Mouse (Mus musculus) thymus, postnatal 36 days (tissue): ENCODE data around the gene Clcn3.
"Not testable (repeated sequence)": the region's sequence is repeated elsewhere in the genome, so short reads cannot be mapped to it uniquely, and the experiment has no call there.

Experiments used
- DNase-seq, 2 experiments: peaks; one replicate each; pipeline ENCODE4 v3.0.0; 2022; ENCODE audit warnings: mixed read lengths in 2 of 2

The Clcn3 gene

GRCm38 (mm10) chr8:60982701-60983687 lies at the start of gene Clcn3:
TSS of gene Clcn3 (minus strand) at chr8:60983300.
- peak; percentile 98 to 99 for DNase-seq

- DNase-seq = no peak
These were observed 13.4 kb upstream of the Clcn3 start for GRCm38 (mm10) chr8:60996468-60996867.

GRCm38 (mm10) chr8:60993639-60993986 lies 10.5 kb upstream of the Clcn3 start:
- DNase-seq = no peak

GRCm38 (mm10) chr8:60992910-60993638 lies 10.0 kb upstream of the Clcn3 start, which contains the start of gene Nek1:
TSS of gene Nek1 (plus strand) at chr8:60993195.
- peak; percentile 97 to 98 for DNase-seq

GRCm38 (mm10) chr8:60992561-60992909 lies 9.4 kb upstream of the Clcn3 start:
- DNase-seq = peak in 1 of 2 experiments; percentile 76

- not testable (repeated sequence) for DNase-seq
These were observed 1.3 kb upstream of the Clcn3 start for GRCm38 (mm10) chr8:60984260-60985010.

GRCm38 (mm10) chr8:60983688-60984079 lies 584 bp upstream of the Clcn3 start:
- peak; percentile 48 to 61 for DNase-seq

GRCm38 (mm10) chr8:60981388-60981787 lies 1.7 kb downstream of the Clcn3 start:
- no peak for DNase-seq

GRCm38 (mm10) chr8:60978496-60978895 lies 4.6 kb downstream of the Clcn3 start:
- DNase-seq = no peak

- DNase-seq = no peak
These were observed 6.3 kb downstream of the Clcn3 start for GRCm38 (mm10) chr8:60976818-60977217.

GRCm38 (mm10) chr8:60974837-60975236 lies 8.3 kb downstream of the Clcn3 start:
- DNase-seq = no peak

GRCm38 (mm10) chr8:60973448-60973847 lies 9.7 kb downstream of the Clcn3 start:
- DNase-seq = no peak

- no peak for DNase-seq
These were observed 11.3 kb downstream of the Clcn3 start for GRCm38 (mm10) chr8:60971808-60972207.

- DNase-seq = no peak
These were observed 14.0 kb downstream of the Clcn3 start for GRCm38 (mm10) chr8:60969091-60969490.

- no peak for DNase-seq
These were observed 17.4 kb downstream of the Clcn3 start for GRCm38 (mm10) chr8:60965741-60966140.

GRCm38 (mm10) chr8:60965306-60965705 lies 17.8 kb downstream of the Clcn3 start:
- no peak for DNase-seq

- DNase-seq = no peak
These were observed 18.6 kb downstream of the Clcn3 start for GRCm38 (mm10) chr8:60964518-60964917.

GRCm38 (mm10) chr8:60963931-60964330 lies 19.2 kb downstream of the Clcn3 start:
- DNase-seq = no peak

- DNase-seq = no peak
These were observed 20.3 kb downstream of the Clcn3 start for GRCm38 (mm10) chr8:60962763-60963162.

GRCm38 (mm10) chr8:60956847-60957246 lies 26.3 kb downstream of the Clcn3 start:
- DNase-seq = no peak

GRCm38 (mm10) chr8:60954281-60955014 lies 28.7 kb downstream of the Clcn3 start:
- DNase-seq = no peak

GRCm38 (mm10) chr8:60952803-60953202 lies 30.3 kb downstream of the Clcn3 start:
- no peak for DNase-seq
